Mouse (Mus musculus) ES-Bruce4 (cell line): ENCODE data around the gene 6330409D20Rik.

Experiments used
- CTCF ChIP-seq: IDR thresholded peaks from one replicate; pipeline ENCODE4 v1.8.1; 2011; ENCODE audit warnings: low read depth, low read length
- POLR2A ChIP-seq: IDR thresholded peaks from one replicate; pipeline ENCODE4 v1.8.1; 2011; ENCODE audit warnings: low read length; ENCODE audit not compliant: insufficient read depth

DNA sequence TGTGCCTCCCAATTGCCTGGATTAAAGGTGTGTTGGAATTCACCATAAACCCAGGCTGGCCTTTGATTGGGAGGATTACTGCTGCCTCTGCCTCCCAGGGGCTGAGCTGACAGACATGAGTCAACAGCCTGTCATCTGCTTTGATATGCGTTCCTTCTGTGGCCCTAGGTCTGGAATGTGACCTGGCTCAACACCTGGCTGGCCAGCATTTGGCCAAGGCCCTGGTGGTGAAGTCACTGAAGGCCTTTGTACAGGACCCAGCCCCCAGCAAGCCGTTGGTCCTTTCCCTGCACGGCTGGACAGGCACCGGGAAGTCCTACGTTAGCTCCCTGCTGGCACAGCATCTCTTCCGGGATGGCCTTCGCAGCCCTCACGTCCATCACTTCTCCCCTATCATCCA is 17.7 kb upstream of the 6330409D20Rik start:
- TF ChIP-seq POLR2A (no peak), CTCF (no peak)
